Mouse (Mus musculus) c-Kit-negative CD71-positive TER-119-positive erythroid progenitor cells, embryonic 14.5 days (primary cell): Measurements from ENCODE around the gene Tmem169.
"Not testable (repeated sequence)": the region's sequence is repeated elsewhere in the genome, so short reads cannot be mapped to it uniquely, and the experiment has no call there.

Source experiments
- DNase-seq: peaks from one replicate; pipeline ENCODE4 v3.0.0-alpha.2; 2013; ENCODE audit warnings: low read depth, low spot score

Tmem169 gene

GRCm38 (mm10) chr1:72283992-72284485 lies at the start of gene Tmem169, which contains the start of gene Pecr:
Gene Tmem169, plus strand, starts transcription at chr1:72284369.
Gene Pecr, minus strand, starts transcription at chr1:72284314.
- DNase-seq: peak; percentile 70

- not testable (repeated sequence) for DNase-seq
Observed at GRCm38 (mm10) chr1:72236363-72237006, 47.7 kb upstream of the Tmem169 start.

GRCm38 (mm10) chr1:72237007-72237775 lies 47.0 kb upstream of the Tmem169 start:
- no peak for DNase-seq

- DNase-seq: no peak
Observed at GRCm38 (mm10) chr1:72238016-72238580, 46.1 kb upstream of the Tmem169 start.

DNA sequence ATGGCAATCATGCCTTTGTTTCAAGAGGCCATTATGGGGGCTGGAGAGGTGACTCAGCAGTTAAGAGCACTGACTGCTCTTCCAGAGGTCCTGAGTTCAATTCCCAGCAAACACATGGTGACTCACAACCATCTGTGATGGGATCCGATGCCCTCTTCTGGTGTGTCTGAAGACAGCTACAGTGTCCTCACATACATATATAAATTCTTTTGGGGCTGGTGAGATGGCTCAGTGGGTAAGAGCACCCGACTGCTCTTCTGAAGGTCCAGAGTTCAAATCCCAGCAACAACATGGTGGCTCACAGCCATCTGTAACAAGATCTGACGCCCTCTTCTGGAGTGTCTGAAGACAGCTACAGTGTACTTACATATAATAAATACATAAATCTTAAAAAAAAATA lies 45.1 kb upstream of the Tmem169 start:
- not testable (repeated sequence) for DNase-seq

- DNase-seq: no peak
Observed at GRCm38 (mm10) chr1:72242581-72243143, 41.5 kb upstream of the Tmem169 start.

- DNase-seq: peak; percentile 90
Observed at GRCm38 (mm10) chr1:72243656-72244316, 40.4 kb upstream of the Tmem169 start.

DNA sequence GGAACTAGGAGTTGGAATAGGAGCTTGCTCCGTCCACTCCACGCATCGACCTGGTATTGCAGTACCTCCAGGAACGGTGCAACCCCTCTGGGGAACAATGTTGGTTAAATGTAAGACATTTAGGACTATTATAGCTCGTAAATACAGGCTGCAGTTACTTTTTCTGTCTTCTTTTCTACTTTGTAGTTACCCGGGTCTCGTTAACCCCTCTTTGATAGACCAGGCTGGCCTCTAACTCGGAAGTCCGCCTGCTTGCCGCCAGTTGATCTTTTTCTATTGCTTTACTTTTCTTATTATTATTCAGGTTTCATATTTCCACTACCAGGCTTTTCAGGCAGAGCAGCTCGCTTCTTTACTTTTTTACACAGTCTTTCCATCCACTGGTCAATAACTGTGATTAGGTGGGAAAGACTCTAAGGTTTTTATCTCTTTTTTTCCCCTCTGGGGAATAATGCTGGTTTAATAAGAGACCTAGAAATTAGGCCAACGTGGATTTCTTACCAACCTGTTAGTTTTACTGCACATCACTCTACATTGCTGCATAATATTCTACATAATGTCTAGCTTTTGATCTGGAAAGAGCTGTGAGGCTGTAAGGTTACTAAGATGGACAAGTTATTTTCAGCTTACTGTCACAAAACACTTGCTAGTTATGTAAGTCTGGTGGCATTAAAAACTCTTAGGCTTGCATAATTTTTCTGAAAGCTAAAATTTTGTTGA lies 39.7 kb upstream of the Tmem169 start:
- no peak for DNase-seq

GRCm38 (mm10) chr1:72248226-72248737 lies 35.9 kb upstream of the Tmem169 start:
- DNase-seq: not testable (repeated sequence)

DNA sequence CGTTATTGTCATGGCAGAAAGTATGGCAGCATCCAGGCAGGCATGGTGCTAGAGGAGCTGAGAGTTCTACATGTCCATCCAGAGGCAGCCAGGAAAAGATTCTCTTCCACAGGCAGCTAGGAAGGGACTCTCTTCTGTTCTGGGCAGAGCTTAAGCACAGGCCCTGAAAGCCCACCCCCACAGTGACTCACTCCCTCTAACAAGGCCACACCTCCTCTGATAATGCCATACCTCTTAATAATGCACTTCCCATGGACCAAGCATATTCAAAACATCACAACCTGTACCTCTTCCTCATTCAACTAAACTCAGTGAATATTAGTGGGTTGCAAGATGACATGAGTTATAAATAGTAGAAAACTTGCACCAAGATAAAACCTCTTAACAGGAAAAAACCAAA lies 32.4 kb upstream of the Tmem169 start:
- DNase-seq: no peak

DNA sequence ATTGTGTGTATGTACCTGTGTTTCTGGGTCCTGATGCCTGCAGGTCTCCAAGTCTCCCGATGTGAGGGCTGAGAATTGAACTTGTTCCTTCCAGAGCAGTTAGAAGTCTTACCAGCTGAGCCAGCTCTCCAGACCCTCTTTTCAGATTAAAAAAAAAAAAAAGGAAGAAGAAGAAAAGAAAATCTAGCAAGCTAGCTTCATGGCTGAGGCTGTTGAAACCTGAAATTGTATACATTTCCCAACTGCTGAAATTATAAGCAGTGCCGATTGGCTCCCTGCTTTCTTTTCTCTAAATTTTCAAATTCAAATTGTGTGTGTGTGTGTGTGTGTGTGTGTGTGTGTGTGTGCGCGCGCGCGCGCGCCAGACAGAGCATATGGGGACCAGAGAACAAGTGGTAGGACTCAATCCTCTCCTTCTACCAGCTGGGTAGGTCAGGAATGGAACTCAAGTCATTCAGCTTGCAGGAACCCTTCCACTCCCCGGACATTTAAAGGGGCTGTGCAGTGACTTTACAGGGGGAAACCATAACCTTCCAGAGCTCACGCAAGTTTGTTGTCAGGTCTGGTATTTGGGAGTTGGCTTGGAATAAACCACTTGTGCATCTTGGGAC lies 30.2 kb upstream of the Tmem169 start:
- no peak for DNase-seq

GRCm38 (mm10) chr1:72254545-72255061 lies 29.6 kb upstream of the Tmem169 start:
- peak; percentile 51 for DNase-seq

DNA sequence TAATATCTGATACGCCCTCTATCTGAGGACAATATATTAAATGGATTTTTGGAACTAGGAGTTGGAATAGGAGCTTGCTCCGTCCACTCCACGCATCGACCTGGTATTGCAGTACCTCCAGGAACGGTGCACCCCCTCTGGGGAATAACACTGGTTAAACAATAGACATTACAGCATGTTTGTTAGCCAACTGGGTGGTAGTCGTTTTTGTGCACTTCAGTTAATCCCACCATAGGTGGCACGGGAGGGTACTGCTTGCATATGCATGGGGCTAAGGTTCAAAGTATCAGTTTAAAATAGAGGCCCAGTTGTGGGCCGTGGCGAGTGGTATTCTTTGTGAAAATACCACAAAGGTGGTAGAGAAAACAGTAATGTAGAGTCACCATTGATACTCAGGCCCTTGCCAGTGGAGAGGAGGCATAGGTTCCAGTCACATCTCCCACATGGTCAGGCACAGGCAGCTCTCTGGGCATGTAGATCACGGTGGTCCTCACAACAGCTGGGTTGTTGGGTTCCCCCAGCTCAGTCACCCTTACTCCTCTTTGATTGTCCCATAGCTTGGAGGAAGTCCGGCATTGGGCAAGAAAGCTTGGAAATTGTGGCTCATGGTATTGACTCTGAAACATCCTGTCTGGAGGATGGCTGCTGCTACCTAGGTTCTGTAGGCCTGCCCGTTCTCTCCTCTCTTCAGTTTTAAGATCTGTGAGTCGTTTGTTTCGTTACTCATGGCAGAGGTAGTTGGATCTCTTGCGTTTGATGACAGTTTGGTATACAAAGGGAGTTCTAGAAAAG lies 28.9 kb upstream of the Tmem169 start:
- no peak for DNase-seq

DNA sequence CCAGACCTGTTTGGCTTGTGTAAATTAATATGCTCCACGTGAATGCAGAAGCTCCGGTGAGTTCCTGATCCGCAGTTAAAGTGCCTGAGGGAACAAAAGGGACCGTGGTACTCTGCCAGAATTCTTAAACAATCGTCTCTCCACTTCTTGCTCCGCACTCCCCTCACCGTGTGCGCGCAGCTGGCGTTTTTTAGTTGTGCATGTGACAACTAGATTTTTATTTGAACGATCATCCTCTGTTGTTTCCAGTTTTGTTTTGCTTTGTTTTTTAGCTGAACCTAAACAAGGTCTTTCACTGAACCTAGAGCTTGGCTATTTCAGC lies 28.4 kb upstream of the Tmem169 start:
- DNase-seq: no peak

GRCm38 (mm10) chr1:72256381-72257256 lies 27.6 kb upstream of the Tmem169 start:
- no peak for DNase-seq

- no peak for DNase-seq
Observed at GRCm38 (mm10) chr1:72263099-72263498, 21.1 kb upstream of the Tmem169 start.

DNA sequence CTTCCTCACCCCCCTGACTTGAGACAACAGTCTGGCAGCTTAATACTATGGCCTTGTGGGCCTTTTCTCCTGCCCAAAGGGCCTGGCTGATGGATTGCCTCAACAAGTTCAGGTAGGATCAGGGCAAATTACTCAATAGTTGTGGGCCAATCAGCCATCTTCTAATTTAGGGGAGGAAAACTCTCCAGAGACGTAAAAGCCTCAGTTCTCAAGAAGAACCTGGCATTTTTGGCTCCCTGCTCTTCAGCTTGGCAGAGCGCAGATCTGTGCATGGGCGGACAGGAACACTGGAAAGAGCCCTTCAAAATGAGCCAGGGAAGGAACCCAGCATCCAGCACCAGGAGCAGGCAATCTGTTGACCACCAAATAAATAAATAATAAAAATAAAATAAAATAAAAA lies 6.1 kb upstream of the Tmem169 start:
- DNase-seq: no peak

DNA sequence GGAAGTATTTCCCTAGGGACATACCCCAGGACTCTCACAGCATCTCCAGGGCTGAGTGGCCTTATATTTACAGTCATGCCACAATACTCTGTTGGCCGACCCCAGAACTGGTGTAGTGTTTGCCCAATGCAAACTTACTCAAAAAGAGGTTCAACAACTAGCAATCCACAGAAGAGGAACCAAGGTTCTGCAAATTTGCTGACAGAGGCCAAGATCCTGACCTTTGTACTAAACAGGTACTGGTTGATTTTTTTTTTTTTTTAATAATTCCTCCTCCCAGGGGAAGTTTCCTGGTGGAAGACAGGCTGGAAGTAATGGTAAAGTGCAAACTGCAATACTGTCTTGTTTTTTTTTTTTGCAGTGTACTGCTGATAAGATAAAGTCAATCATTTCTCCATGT lies 1.6 kb upstream of the Tmem169 start:
- no peak for DNase-seq
